Mouse (Mus musculus) naive thymus-derived CD4-positive, alpha-beta T cell, adult 5 months (primary cell): ENCODE results near the gene Npy5r. TPM values are rescaled to one million over a fixed set of nuclear protein-coding genes. Genes with fewer than 3 reads are reported as not detected.

Experiments used
- polyA plus RNA-seq: library from polyadenylated mRNA; unstranded; fragments of 100-300 nt; shearing (Covaris generic); gene quantifications from one replicate; pipeline ENCODE4 v1.2.1, GENCODE M21; 2017

The Npy5r gene
- polyA plus RNA-seq: 0.15 TPM

GRCm38 (mm10) chr8:66687511-66688329 lies at the start of gene Npy5r:
Npy5r (minus strand) TSS chr8:66688128.

DNA sequence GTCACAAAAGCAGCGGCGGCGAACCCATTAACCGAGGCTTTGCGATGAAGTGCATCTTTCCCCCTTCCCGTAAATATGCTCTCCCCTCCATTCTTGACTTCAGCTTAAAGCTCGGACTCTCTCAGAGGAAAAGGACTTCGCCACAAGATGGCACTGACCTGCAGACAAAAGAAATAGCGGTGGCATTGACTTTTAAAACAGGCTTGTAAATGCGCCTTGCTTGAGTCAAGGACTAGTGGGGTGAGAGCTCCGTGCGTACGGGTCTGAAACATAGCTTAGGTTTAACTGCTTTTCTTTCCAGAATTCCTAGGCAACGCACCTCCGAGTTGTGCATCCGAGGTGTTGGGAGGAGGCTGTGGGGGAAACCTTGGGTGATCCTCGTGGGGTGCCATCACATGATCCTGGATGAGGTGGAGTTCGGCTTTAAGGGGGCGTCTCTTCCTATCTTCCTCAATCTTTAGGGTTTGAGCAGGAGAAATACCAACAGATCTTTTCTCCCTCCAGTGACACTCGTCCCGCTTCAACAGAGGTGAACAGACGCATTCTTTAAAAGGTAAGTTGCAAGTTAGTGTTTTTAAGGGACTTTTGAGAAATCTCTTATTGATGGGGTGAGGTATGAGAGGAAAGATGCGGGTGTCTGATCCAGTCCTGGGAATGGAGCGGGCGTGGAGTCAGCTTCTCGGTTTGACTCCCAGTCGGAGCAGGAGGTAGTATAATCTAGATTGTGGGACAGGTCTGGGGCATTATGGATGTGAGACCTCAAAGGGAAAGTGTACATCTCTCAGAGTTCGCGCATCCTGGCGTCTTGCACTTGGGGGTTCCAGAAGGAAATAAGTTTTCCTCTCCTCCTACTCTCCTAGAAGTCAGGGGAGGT lies 9.3 kb upstream of the Npy5r start, which contains the start of gene Npy1r:
Npy1r (plus strand) TSS at position 223 of the 874 bp plus-strand sequence.

Other genes starting within 250 kb of the Npy5r start
- gene Tma16, start 201.6 kb downstream of the Npy5r start, polyA plus RNA-seq: 11.8 TPM
- not detected for gene Tktl2, start 176.4 kb downstream of the Npy5r start, polyA plus RNA-seq
- gene Npy1r, start 9.1 kb upstream of the Npy5r start, polyA plus RNA-seq: not detected
- 0.80 TPM for gene Naf1, start 172.1 kb upstream of the Npy5r start, polyA plus RNA-seq